Mouse (Mus musculus) cerebellum, adult (tissue): ENCODE data around the gene Cacna1d.

ENCODE experiments used
- ATAC-seq: cut with Nextera tagmentation; 2 replicates; pipeline ENCODE4 v1.9.2; 2017; ENCODE audit warnings: mild to moderate bottlenecking, moderate library complexity, mixed read lengths; ENCODE audit not compliant: insufficient number of reproducible peaks, low FRiP score, low TSS enrichment

Cacna1d gene

GRCm38 (mm10) chr14:30405456-30406225 is 85.6 kb downstream of the Cacna1d start:
- ATAC-seq: no peak

GRCm38 (mm10) chr14:30378306-30378705 is 112.9 kb downstream of the Cacna1d start:
- ATAC-seq: no peak

- ATAC-seq: no peak
Measured at GRCm38 (mm10) chr14:30372878-30373277, 118.4 kb downstream of the Cacna1d start.

GRCm38 (mm10) chr14:30371070-30371469 is 120.2 kb downstream of the Cacna1d start:
- no peak for ATAC-seq

- 0 out of 2 replicates have a peak, but pooled peaks have one; percentile 26 for ATAC-seq
Measured at GRCm38 (mm10) chr14:30367074-30367473, 124.2 kb downstream of the Cacna1d start.

- peak; percentile 26; the same call in 1 of the 2 replicates for ATAC-seq
Measured at GRCm38 (mm10) chr14:30365866-30366265, 125.4 kb downstream of the Cacna1d start.

GRCm38 (mm10) chr14:30363487-30364167 is 127.6 kb downstream of the Cacna1d start:
- no peak for ATAC-seq

- ATAC-seq: no peak
Measured at GRCm38 (mm10) chr14:30362370-30362769, 128.9 kb downstream of the Cacna1d start.

- ATAC-seq: no peak
Measured at GRCm38 (mm10) chr14:30360478-30360877, 130.8 kb downstream of the Cacna1d start.

- ATAC-seq: no peak
Measured at GRCm38 (mm10) chr14:30360004-30360403, 131.3 kb downstream of the Cacna1d start.

GRCm38 (mm10) chr14:30358028-30358427 is 133.2 kb downstream of the Cacna1d start:
- no peak for ATAC-seq

GRCm38 (mm10) chr14:30356456-30356855 is 134.8 kb downstream of the Cacna1d start:
- ATAC-seq: no peak

GRCm38 (mm10) chr14:30354761-30355160 is 136.5 kb downstream of the Cacna1d start:
- no peak for ATAC-seq

GRCm38 (mm10) chr14:30354127-30354463 is 137.2 kb downstream of the Cacna1d start:
- 0 out of 2 replicates have a peak, but pooled peaks have one; percentile 23 for ATAC-seq

GRCm38 (mm10) chr14:30353291-30354126 is 137.7 kb downstream of the Cacna1d start:
- peak; percentile 42; the same call in 1 of the 2 replicates for ATAC-seq

- ATAC-seq: no peak
Measured at GRCm38 (mm10) chr14:30352951-30353270, 138.3 kb downstream of the Cacna1d start.

- peak; percentile 40; the same call in 1 of the 2 replicates for ATAC-seq
Measured at GRCm38 (mm10) chr14:30352061-30352950, 138.9 kb downstream of the Cacna1d start.

GRCm38 (mm10) chr14:30350285-30350684 is 141.0 kb downstream of the Cacna1d start:
- no peak for ATAC-seq

GRCm38 (mm10) chr14:30344948-30345865 is 146.0 kb downstream of the Cacna1d start:
- ATAC-seq: no peak
